Mouse (Mus musculus): ENCODE data around the gene Itgb2.

DNA sequence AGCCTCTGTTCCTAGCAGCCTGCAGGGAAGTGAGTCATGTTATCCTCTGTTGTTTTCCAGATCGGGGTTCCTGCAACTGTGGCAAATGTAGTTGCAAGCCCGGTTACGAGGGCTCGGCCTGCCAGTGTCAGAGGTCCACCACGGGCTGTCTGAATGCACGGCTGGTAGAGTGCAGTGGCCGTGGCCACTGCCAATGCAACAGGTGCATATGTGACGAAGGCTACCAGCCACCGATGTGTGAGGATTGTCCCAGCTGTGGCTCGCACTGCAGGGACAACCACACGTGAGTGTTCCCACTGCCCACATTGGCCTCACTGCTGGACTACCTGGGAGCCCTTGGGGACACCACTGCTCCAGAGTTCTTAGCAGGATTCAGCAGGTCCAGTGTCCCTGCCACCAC, 30.0 kb downstream of the Itgb2 start:
- TF ChIP-seq CTCF (IDR thresholded peaks at IDR 0.05; ENCODE audit: low read depth, low read length) (no peak), TAL1 (conservative IDR thresholded peaks at IDR 0.05; ENCODE audit: low read depth, low read length) (no peak), GATA1 (IDR thresholded peaks at IDR 0.05; ENCODE audit: borderline replicate concordance, low read length) (no peak), GATA2 (IDR thresholded peaks at IDR 0.05; ENCODE audit: borderline replicate concordance, low read depth, low read length) (no peak), POLR2AphosphoS5 (IDR thresholded peaks at IDR 0.05; ENCODE audit: insufficient replicate concordance, low read depth, low read length) (no peak)

Data from G1E (cell line).